Mouse (Mus musculus) kidney, adult 2 months (tissue): ENCODE data around the gene Mllt6.

Experiments
- CTCF ChIP-seq: fragments of 200-500 bp; conservative IDR thresholded peaks from 2 replicates; pipeline ENCODE4 v1.5.1; 2011; ENCODE audit warnings: low read depth, mild to moderate bottlenecking, control low read depth, low read length, moderate library complexity, mixed read lengths; ENCODE audit not compliant: insufficient read depth, insufficient read length
- POLR2A ChIP-seq: fragments of 200-500 bp; IDR thresholded peaks from one replicate; pipeline ENCODE4 v1.6.1; 2011; ENCODE audit warnings: low read depth, low read length, control low read depth

- TF ChIP-seq POLR2A (no peak), CTCF (no peak)
Observed at GRCm38 (mm10) chr11:97712286-97712685, 49.1 kb downstream of the Mllt6 start.
